Mouse (Mus musculus) embryonic stem cell, embryonic (primary cell): ENCODE results near the gene Olfr1344.
"Not testable (repeated sequence)": the region's sequence is repeated elsewhere in the genome, so short reads cannot be mapped to it uniquely, and the experiment has no call there.

ENCODE experiments used
- CTCF ChIA-PET, 4 experiments: fragments of 300-600 bp in 2 of 4; fragments of 350-600 bp in 2 of 4; sonication (Branson Sonifier 250); formaldehyde crosslinking; loops; one replicate each; lab custom pipeline; 2022; ENCODE audit warnings: inconsistent platforms in 2 of 4; lab: Charles Lee
- POLR2A ChIA-PET, 4 experiments: fragments of 300-600 bp in 2 of 4; fragments of 350-600 bp in 2 of 4; sonication (Branson Sonifier 250); formaldehyde crosslinking; loops; one replicate each; lab custom pipeline; 2022; ENCODE audit warnings: antibody characterized with exemption in 4 of 4, inconsistent platforms in 1 of 4; lab: Charles Lee

Gene Olfr1344

DNA sequence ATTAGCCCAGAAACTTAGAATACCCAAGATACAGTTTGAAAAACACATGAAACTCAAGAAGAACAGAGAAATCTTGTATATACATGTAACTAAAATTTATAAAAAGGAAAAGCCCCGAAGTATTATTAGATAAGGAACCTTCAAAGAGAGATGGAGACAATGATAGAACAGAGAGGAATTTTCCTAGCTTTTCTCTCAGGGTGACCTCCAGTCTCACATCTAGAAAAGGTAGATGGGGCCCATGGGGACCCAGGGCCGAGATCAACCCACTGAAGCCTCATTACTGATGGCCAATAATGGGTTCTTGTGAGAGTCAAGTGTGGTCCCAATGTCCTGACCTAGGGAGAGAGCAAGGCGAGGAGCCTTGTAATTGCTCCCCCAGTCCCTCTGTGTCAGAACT is at the start of gene Olfr1344:
Gene Olfr1344 (plus strand): TSS at position 301 of the 400 bp plus-strand sequence.
- CTCF ChIA-PET = interaction anchor here in 1 of 4 experiments (1.4 kb wide), 1 partner anchor 8 kb away, joined by 3 read pairs; no protein-coding TSS in a partner anchor
- POLR2A ChIA-PET = no interaction called here

DNA sequence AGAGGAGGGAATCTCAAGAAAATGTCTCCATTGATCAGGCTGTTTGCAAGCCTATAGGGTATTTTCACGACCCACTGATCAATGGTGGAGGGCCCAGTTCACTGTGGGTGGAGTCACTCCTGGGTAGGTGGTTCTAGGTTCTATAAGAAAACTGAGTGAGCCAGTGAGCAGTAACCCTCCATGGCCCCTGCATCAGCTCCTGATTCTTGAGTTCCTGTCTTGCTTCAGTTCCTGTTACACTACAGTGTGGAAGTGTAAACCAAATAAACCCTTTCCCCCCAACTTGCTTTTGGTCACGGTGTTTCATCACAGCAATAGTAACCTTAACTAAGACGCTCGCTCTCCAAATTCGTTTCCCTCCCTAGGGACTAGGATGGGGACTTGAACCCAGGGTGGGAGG is 49.5 kb upstream of the Olfr1344 start:
- ChIA-PET CTCF (no interaction called here), POLR2A (no interaction called here)

- POLR2A ChIA-PET = no interaction called here
- CTCF ChIA-PET = interaction anchor here in 1 of 4 experiments (0.5 kb wide), 1 partner anchor 215 kb away, joined by 4 read pairs; no protein-coding TSS in a partner anchor
Measured at GRCm38 (mm10) chr7:6389449-6389848, 49.0 kb upstream of the Olfr1344 start.

GRCm38 (mm10) chr7:6397996-6398975 is 40.2 kb upstream of the Olfr1344 start, which contains the start of gene Smim17:
Smim17 (plus strand) TSS chr7:6398715.
- POLR2A ChIA-PET = interaction anchor here in 3 of 4 experiments (0.8 to 1.7 kb wide), 11 partner anchors 12 to 330 kb away, joined by 3 to 5 read pairs (median 3); partner anchors contain the start of genes Zfp28 (in 2 of the 3), Zfp78 (in 2 of the 3), Gm20715 (in 1 of the 3) and Zfp667 (in 1 of the 3)
- CTCF ChIA-PET = interaction anchor here in 1 of 4 experiments (0.6 to 1.9 kb wide), 3 partner anchors 128 to 330 kb away, joined by 3 to 7 read pairs (median 4); no protein-coding TSS in a partner anchor

GRCm38 (mm10) chr7:6410043-6410442 is 28.4 kb upstream of the Olfr1344 start, which contains the start of gene Gm20715:
Gm20715 (plus strand) TSS chr7:6410277.
- ChIA-PET CTCF (interaction anchor here in 3 of 4 experiments (0.5 to 1.6 kb wide), 6 partner anchors 20 to 647 kb away, joined by 3 to 7 read pairs (median 6); no protein-coding TSS in a partner anchor), POLR2A (interaction anchor here in 3 of 4 experiments (0.9 to 1.6 kb wide), 5 partner anchors 9 to 318 kb away, joined by 3 to 8 read pairs (median 3); partner anchors contain the start of genes Zfp78 (in 2 of the 3) and Smim17 (in 1 of the 3))

- CTCF ChIA-PET = interaction anchor here in 1 of 4 experiments (0.6 to 1.7 kb wide), 2 partner anchors 15 to 132 kb away, joined by 3 read pairs; no protein-coding TSS in a partner anchor
- POLR2A ChIA-PET = no interaction called here
Measured at GRCm38 (mm10) chr7:6414626-6415441, 23.7 kb upstream of the Olfr1344 start.

DNA sequence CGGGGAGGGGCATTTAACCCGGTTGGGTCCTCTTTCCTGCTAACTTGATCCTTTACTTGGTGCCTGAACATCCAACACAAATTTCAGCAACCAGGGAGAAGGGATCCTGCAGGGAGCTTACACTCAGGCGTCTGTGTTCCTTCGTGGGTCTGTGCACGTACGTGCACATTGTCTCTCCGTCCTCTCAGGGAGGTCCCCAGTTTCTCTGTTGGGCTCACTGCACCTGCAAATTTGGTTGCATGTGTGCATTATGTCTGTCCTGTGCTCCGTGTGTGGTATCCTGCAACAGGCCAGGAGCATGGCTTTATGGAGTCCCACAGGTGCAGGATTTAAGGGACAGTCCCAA is 23.1 kb upstream of the Olfr1344 start:
- CTCF ChIA-PET = interaction anchor here in 1 of 4 experiments (0.6 to 1.7 kb wide), 2 partner anchors 15 to 133 kb away, joined by 3 read pairs; no protein-coding TSS in a partner anchor
- POLR2A ChIA-PET = no interaction called here

- CTCF ChIA-PET = interaction anchor here in 1 of 4 experiments (1.4 kb wide), 1 partner anchor 10 kb away, joined by 9 read pairs; no protein-coding TSS in a partner anchor
- POLR2A ChIA-PET = no interaction called here
Measured at GRCm38 (mm10) chr7:6419894-6420293, 18.6 kb upstream of the Olfr1344 start.

DNA sequence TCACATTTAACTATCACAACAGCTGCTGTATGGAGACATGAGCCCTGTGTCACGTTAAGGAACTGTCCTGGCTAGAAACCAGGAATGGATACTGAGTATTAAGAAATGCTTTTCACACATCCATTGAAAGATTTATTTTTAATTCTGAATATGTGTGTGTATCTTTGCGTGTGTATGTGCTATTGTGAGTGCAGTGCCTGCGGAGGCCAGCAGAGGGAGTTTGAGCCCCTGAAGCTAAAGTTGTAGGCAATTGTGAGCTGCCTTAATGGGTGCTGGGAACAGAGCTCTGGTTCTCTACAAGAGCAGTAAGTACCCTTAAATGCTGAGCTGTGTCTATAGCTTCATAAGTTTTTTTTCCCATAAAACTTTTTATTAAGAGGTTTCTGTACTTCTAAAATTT is 9.1 kb upstream of the Olfr1344 start:
- ChIA-PET POLR2A (interaction anchor here in 2 of 4 experiments (0.9 to 1.4 kb wide), 3 partner anchors 46 to 67 kb away, joined by 3 to 6 read pairs (median 3); partner anchors contain the start of genes Zfp78 (in 2 of the 2) and Zfp28 (in 1 of the 2)), CTCF (interaction anchor here (0.5 to 2.4 kb wide), 21 partner anchors 9 to 489 kb away, joined by 3 to 28 read pairs (median 6); partner anchors contain the start of genes Zfp78 (in 3 of the 4), Gm20715 (in 1 of the 4), Zfp583 (in 1 of the 4) and Zfp667 (in 1 of the 4))

DNA sequence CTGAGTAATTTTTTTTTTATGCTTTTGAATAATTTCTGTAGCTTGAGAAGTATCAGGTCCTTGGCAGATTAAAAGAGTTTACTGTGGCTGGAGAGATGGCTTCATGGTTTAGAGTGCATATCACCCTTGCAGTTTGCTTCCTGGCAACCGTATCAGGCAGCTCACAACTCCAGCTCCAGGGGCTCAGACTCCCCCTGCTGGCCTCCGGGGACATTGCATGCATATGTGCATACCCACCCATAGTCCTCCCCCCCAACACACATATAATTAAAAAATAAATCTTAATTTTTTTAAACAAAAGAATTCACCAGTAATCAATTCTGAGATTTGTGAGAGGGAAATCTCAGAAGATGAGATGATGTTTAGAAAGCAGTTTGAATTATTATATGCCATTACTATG is 8.1 kb upstream of the Olfr1344 start:
- POLR2A ChIA-PET = interaction anchor here in 2 of 4 experiments (1.0 to 1.4 kb wide), 2 partner anchors 47 to 68 kb away, joined by 3 to 6 read pairs; partner anchors contain the start of genes Zfp28 (in 1 of the 2) and Zfp78 (in 1 of the 2)
- CTCF ChIA-PET = interaction anchor here (0.6 to 2.4 kb wide), 32 partner anchors 8 to 1740 kb away, joined by 3 to 28 read pairs (median 4); partner anchors contain the start of genes Zfp78 (in 4 of the 4), Gm20715 (in 1 of the 4), Olfr1344 (in 1 of the 4) and Zfp583 (in 1 of the 4)

GRCm38 (mm10) chr7:6441173-6441572 is 2.7 kb downstream of the Olfr1344 start:
- CTCF ChIA-PET = no interaction called here
- POLR2A ChIA-PET = no interaction called here

- POLR2A ChIA-PET = no interaction called here
- CTCF ChIA-PET = interaction anchor here in 1 of 4 experiments (1.3 kb wide), 1 partner anchor 78 kb away, joined by 3 read pairs; no protein-coding TSS in a partner anchor
Measured at GRCm38 (mm10) chr7:6447771-6448170, 9.3 kb downstream of the Olfr1344 start.

- CTCF ChIA-PET = interaction anchor here in 1 of 4 experiments (1.0 kb wide), 1 partner anchor 21 kb away, joined by 4 read pairs; no protein-coding TSS in a partner anchor
- POLR2A ChIA-PET = no interaction called here
Measured at GRCm38 (mm10) chr7:6455868-6456267, 17.4 kb downstream of the Olfr1344 start, which contains the start of gene Olfr1336. Olfr1336 (plus strand) TSS chr7:6456168.

GRCm38 (mm10) chr7:6456399-6456798 is 17.9 kb downstream of the Olfr1344 start:
- ChIA-PET POLR2A (no interaction called here), CTCF (interaction anchor here in 1 of 4 experiments (1.0 kb wide), 1 partner anchor 22 kb away, joined by 4 read pairs; no protein-coding TSS in a partner anchor)

DNA sequence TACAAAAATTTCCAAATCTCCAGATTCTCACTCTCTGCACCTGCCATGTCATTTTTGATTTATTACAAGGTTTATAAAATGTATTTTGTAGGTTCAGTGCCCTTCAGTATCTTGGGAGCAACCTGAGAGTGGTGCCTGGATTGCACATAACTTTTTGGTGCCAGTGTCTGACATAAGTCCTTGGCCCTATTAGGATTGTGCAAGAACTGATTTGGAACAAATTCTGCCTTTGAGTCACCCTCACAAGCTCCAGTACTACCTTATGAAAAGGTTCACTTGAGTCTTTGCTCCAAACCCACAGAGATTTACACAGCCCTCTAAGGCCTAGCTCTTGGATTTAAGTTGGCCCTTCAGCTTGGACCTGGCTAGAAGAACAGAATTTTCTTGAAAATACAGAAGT is 28.5 kb downstream of the Olfr1344 start, which contains the start of gene Olfr1346:
Gene Olfr1346 (plus strand): TSS at position 151 of the 400 bp plus-strand sequence.
- POLR2A ChIA-PET = no interaction called here
- CTCF ChIA-PET = no interaction called here

GRCm38 (mm10) chr7:6477633-6478032 is 39.1 kb downstream of the Olfr1344 start:
- CTCF ChIA-PET = interaction anchor here in 1 of 4 experiments (0.6 kb wide), 1 partner anchor 9 kb away, joined by 3 read pairs; no protein-coding TSS in a partner anchor
- POLR2A ChIA-PET = not testable (repeated sequence)

DNA sequence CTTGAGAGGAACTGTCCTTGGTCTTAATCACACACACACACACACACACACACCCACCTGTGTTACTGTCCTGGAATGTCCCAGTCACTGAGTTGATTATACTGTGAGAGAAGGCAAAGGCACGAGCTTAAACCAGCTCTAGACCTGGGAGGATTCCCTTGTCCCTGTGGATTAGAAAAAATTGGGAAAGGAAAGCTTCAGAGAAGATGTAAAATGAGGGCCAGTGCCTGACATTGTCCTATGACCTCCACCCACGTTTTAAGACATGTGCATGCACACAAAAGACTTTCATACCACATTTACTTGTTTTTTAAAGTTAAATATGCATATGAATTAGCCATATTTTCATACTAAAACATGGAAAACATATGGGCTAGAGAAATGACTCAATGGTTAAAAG is 48.4 kb downstream of the Olfr1344 start, which contains the start of gene Olfr5:
Gene Olfr5 (minus strand): TSS at position 101 of the 400 bp plus-strand sequence.
- ChIA-PET CTCF (interaction anchor here in 1 of 4 experiments (0.6 kb wide), 1 partner anchor 51 kb away, joined by 3 read pairs; no protein-coding TSS in a partner anchor), POLR2A (no interaction called here)
